22 mouse cellular contexts compared by ENCODE assay signal in the genomic region with DNA sequence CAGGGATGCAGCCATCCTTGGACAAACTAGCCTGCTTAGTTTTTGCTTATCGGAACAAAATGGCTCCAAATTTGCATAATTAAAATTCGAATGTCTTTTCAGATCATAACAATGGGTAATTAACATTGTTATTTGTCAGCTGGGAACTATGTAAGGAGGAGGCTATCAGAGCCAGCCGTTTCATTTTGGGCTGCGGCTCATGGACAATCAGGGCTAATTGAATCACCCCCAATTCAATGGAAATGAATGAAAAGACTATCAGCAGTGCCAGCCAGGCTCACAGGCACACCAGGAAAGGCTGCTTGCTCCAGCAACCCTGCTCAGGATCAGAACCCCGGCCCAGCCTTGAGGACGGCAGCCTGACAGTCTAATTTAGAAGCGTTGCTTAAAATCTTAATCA.
A peak's percentile ranks its signal among the peaks of the same experiment; 100 is the strongest.
DNase-seq lines count a peak whose midpoint lies in the region; ATAC-seq and TF ChIP-seq lines count a peak whose summit lies in the region.
"Had no signal": no experiment of that assay in that cellular context is flagged by ENCODE, and none has a peak within 500 bp of the region (broad histone marks: within the 10 kb centered on the region; RNA-seq: fewer than 3 reads in every experiment).

No protein-coding gene starts in this region.

- DNase-seq in forebrain, embryonic 10.5 days (ENCODE audit: extremely low spot score, low spot score), result no peak
- no peak for DNase-seq in midbrain, embryonic 11.5 days (ENCODE audit: low spot score, missing footprints)
- DNase-seq in ZHBTc4 (ENCODE audit: low read depth, low spot score), result peak; percentile 10
- no peak for DNase-seq in forebrain, postnatal 0 days
- DNase-seq in cerebellum, postnatal 14 days, result no peak
- DNase-seq: adrenal gland, adult 8-10 months; adrenal gland, postnatal 36 days; cerebellum, adult 11 months; cerebellum, adult 8-10 months; cerebellum, postnatal 36 days; gastrocnemius, postnatal 10 days; heart, adult 2 months; heart, postnatal 14 days; kidney, adult 11 months had no signal

- no peak for TF ChIP-seq CTCF in forebrain, postnatal 0 days (IDR thresholded peaks at IDR 0.05; ENCODE audit: low read depth)

- H3K4me1 ChIP-seq in forebrain, embryonic 15.5 days, result peaks cover 41% of the 10 kb centered on the region
- H3K4me1 ChIP-seq in forebrain, embryonic 10.5 days, result peaks cover 54% of the 10 kb centered on the region
- peaks cover 46% of the 10 kb centered on the region for H3K4me1 ChIP-seq in midbrain, embryonic 12.5 days
- H3K4me1 ChIP-seq in midbrain, embryonic 11.5 days (ENCODE audit: control insufficient read depth, insufficient read depth, low read length), result peaks cover 43% of the 10 kb centered on the region
- 0 out of 2 replicates have a peak, but pooled peaks cover 3% of the 10 kb centered on the region for H3K4me1 ChIP-seq in forebrain, postnatal 0 days (ENCODE audit: insufficient read depth)
- peaks cover 12% of the 10 kb centered on the region; the same call in 1 of the 2 replicates for H3K4me1 ChIP-seq in kidney, embryonic 14.5 days (ENCODE audit: control insufficient read depth, insufficient read depth, low read length)

- no peak overlapping the region for H3K4me3 ChIP-seq in forebrain, embryonic 15.5 days
- H3K4me3 ChIP-seq in forebrain, embryonic 10.5 days, result no peak overlapping the region
- no peak overlapping the region for H3K4me3 ChIP-seq in midbrain, embryonic 12.5 days
- no peak overlapping the region for H3K4me3 ChIP-seq in midbrain, embryonic 11.5 days (ENCODE audit: low read depth, low read length)
- H3K4me3 ChIP-seq in forebrain, postnatal 0 days (ENCODE audit: low read depth, low read length), result no peak overlapping the region
- no peak overlapping the region for H3K4me3 ChIP-seq in kidney, embryonic 14.5 days (ENCODE audit: low read length)
- H3K4me3 ChIP-seq: embryonic facial prominence, embryonic 13.5 days; heart, adult 2 months; heart, embryonic 15.5 days had no signal

- no peaks in the 10 kb centered on the region for H3K9me3 ChIP-seq in forebrain, embryonic 15.5 days
- H3K9me3 ChIP-seq in forebrain, embryonic 10.5 days, result peaks cover 5% of the 10 kb centered on the region; the same call in 1 of the 2 replicates
- 0 out of 2 replicates have a peak, but pooled peaks cover 3% of the 10 kb centered on the region for H3K9me3 ChIP-seq in midbrain, embryonic 12.5 days
- no peaks in the 10 kb centered on the region; the same call in 1 of the 2 replicates for H3K9me3 ChIP-seq in midbrain, embryonic 11.5 days (ENCODE audit: control insufficient read depth, low read length)
- no peaks in the 10 kb centered on the region for H3K9me3 ChIP-seq in forebrain, postnatal 0 days (ENCODE audit: low read length)
- H3K9me3 ChIP-seq in kidney, embryonic 14.5 days (ENCODE audit: control insufficient read depth, low read length), result 0 out of 2 replicates have a peak, but pooled peaks cover 2% of the 10 kb centered on the region
- H3K9me3 ChIP-seq: embryonic facial prominence, embryonic 13.5 days; heart, embryonic 15.5 days had no signal

- no peaks in the 10 kb centered on the region for H3K36me3 ChIP-seq in forebrain, embryonic 15.5 days
- no peaks in the 10 kb centered on the region for H3K36me3 ChIP-seq in forebrain, embryonic 10.5 days (replicated peaks)
- no peaks in the 10 kb centered on the region for H3K36me3 ChIP-seq in midbrain, embryonic 12.5 days
- H3K36me3 ChIP-seq in midbrain, embryonic 11.5 days (ENCODE audit: control insufficient read depth, insufficient read depth, low read length), result no peaks in the 10 kb centered on the region
- H3K36me3 ChIP-seq in forebrain, postnatal 0 days (ENCODE audit: insufficient read depth), result no peaks in the 10 kb centered on the region
- no peaks in the 10 kb centered on the region for H3K36me3 ChIP-seq in kidney, embryonic 14.5 days (ENCODE audit: control insufficient read depth, insufficient read depth, low read length)
- H3K36me3 ChIP-seq: embryonic facial prominence, embryonic 13.5 days; heart, embryonic 15.5 days had no signal

- H3K4me2 ChIP-seq in forebrain, embryonic 15.5 days (replicated peaks), result no peak overlapping the region
- H3K4me2 ChIP-seq in midbrain, embryonic 12.5 days (replicated peaks), result no peak overlapping the region
- H3K4me2 ChIP-seq in midbrain, embryonic 11.5 days, result no peak overlapping the region
- H3K4me2 ChIP-seq in forebrain, postnatal 0 days (ENCODE audit: low read depth), result no peak overlapping the region
- no peak overlapping the region for H3K4me2 ChIP-seq in kidney, embryonic 14.5 days (replicated peaks; ENCODE audit: low read depth, low read length)
- H3K4me2 ChIP-seq: embryonic facial prominence, embryonic 13.5 days; heart, embryonic 11.5 days; heart, embryonic 15.5 days had no signal

- H3K27ac ChIP-seq in forebrain, embryonic 15.5 days (replicated peaks), result no peak overlapping the region
- no peak overlapping the region for H3K27ac ChIP-seq in forebrain, embryonic 10.5 days
- no peak overlapping the region for H3K27ac ChIP-seq in midbrain, embryonic 12.5 days (replicated peaks)
- H3K27ac ChIP-seq in midbrain, embryonic 11.5 days (ENCODE audit: low read depth, low read length), result no peak overlapping the region
- H3K27ac ChIP-seq in forebrain, postnatal 0 days (ENCODE audit: low read depth, low read length), result no peak overlapping the region
- H3K27ac ChIP-seq in kidney, embryonic 14.5 days (ENCODE audit: low read depth, low read length), result no peak overlapping the region
- H3K27ac ChIP-seq: embryonic facial prominence, embryonic 13.5 days; heart, adult 2 months; heart, embryonic 15.5 days had no signal

- 0 out of 2 replicates have a peak, but pooled peaks have one; percentile 27 for ATAC-seq in forebrain, embryonic 15.5 days (replicated peaks)
- 0 out of 2 replicates have a peak, but pooled peaks have one; percentile 23 for ATAC-seq in midbrain, embryonic 12.5 days (ENCODE audit: low FRiP score, low read depth)
- ATAC-seq in midbrain, embryonic 11.5 days (ENCODE audit: low FRiP score), result no peak
- ATAC-seq in forebrain, postnatal 0 days, result peak; percentile 48; the same call in 1 of the 2 replicates
- ATAC-seq in kidney, embryonic 14.5 days (ENCODE audit: low FRiP score, low TSS enrichment), result no peak
- ATAC-seq: hindbrain, embryonic 16.5 days had no signal

- WGBS in forebrain, embryonic 15.5 days, result 9% methylated on average over 7 of the region's 7 CpGs
- WGBS in forebrain, embryonic 10.5 days, result 38% methylated on average over 7 of the region's 7 CpGs
- WGBS in midbrain, embryonic 12.5 days, result 24% methylated on average over 7 of the region's 7 CpGs
- 30% methylated on average over 7 of the region's 7 CpGs for WGBS in midbrain, embryonic 11.5 days
- 21% methylated on average over 7 of the region's 7 CpGs for WGBS in forebrain, postnatal 0 days
- WGBS in kidney, embryonic 14.5 days, result 71% methylated on average over 7 of the region's 7 CpGs

- peaks cover 23% of the 10 kb centered on the region for H3K27me3 ChIP-seq in forebrain, embryonic 15.5 days
- peaks cover 87% of the 10 kb centered on the region for H3K27me3 ChIP-seq in forebrain, embryonic 10.5 days (ENCODE audit: poor library complexity, severe bottlenecking)
- H3K27me3 ChIP-seq in midbrain, embryonic 12.5 days, result peaks cover 36% of the 10 kb centered on the region
- peaks cover 6% of the 10 kb centered on the region; the same call in 1 of the 2 replicates for H3K27me3 ChIP-seq in midbrain, embryonic 11.5 days (ENCODE audit: control insufficient read depth, insufficient read depth, low read length)
- peaks cover 9% of the 10 kb centered on the region; the same call in 1 of the 2 replicates for H3K27me3 ChIP-seq in forebrain, postnatal 0 days (ENCODE audit: insufficient read depth, low read length)
- H3K27me3 ChIP-seq in kidney, embryonic 14.5 days (ENCODE audit: control insufficient read depth, insufficient read depth, low read length), result peaks cover 12% of the 10 kb centered on the region; the same call in 1 of the 2 replicates
- H3K27me3 ChIP-seq: CH12.LX; heart, embryonic 15.5 days had no signal

- no peak overlapping the region for H3K9ac ChIP-seq in forebrain, embryonic 15.5 days (replicated peaks)
- no peak overlapping the region for H3K9ac ChIP-seq in midbrain, embryonic 12.5 days (replicated peaks)
- H3K9ac ChIP-seq in midbrain, embryonic 11.5 days (ENCODE audit: low read length), result no peak overlapping the region
- no peak overlapping the region for H3K9ac ChIP-seq in forebrain, postnatal 0 days
- no peak overlapping the region for H3K9ac ChIP-seq in kidney, embryonic 14.5 days (ENCODE audit: low read depth, low read length)
- H3K9ac ChIP-seq: embryonic facial prominence, embryonic 13.5 days; heart, embryonic 15.5 days had no signal

Comparison
In these comparisons a context has a peak if more than half of its experiments do, and no peak if none do; other contexts are left out.
1. ATAC-seq: peak in forebrain, embryonic 15.5 days (single experiment), midbrain, embryonic 12.5 days (single experiment) and forebrain, postnatal 0 days (single experiment); none in midbrain, embryonic 11.5 days (single experiment) and kidney, embryonic 14.5 days (single experiment).